Mouse (Mus musculus) liver, embryonic 18 days (tissue): ENCODE measurements around the gene Gm21541. TPM values are rescaled to one million over a fixed set of nuclear protein-coding genes. Genes with fewer than 3 reads are reported as not detected.

Experiments
- polyA plus RNA-seq: library from polyadenylated mRNA; depleted of rRNA; stranded (reverse); fragments of >200 nt; gene quantifications from 2 replicates; pipeline ENCODE4 v1.2.3, GENCODE M21; 2012; rRNA removed

Gene Gm21541
- polyA plus RNA-seq = not detected in 2 replicates

GRCm38 (mm10) chr4:41903310-41903709, at the start of gene Gm21541:
Gene Gm21541, plus strand, starts transcription at chr4:41903610.

GRCm38 (mm10) chr4:41941272-41941671, 37.9 kb downstream of the Gm21541 start, which contains the start of gene Gm20878:
Gene Gm20878, plus strand, starts transcription at chr4:41941572.

Other genes with a start within 250 kb of the Gm21541 start
- 0.30 and 0.56 TPM in 2 replicates for gene Cntfr, start 206.5 kb upstream of the Gm21541 start, polyA plus RNA-seq
- gene Il11ra1, start 203.6 kb upstream of the Gm21541 start, polyA plus RNA-seq = 23.0 and 25.1 TPM in 2 replicates
- 20.0 and 24.3 TPM in 2 replicates for gene Rpp25l, start 190.1 kb upstream of the Gm21541 start, polyA plus RNA-seq
- 34.3 and 35.2 TPM in 2 replicates for gene Dctn3, start 180.4 kb upstream of the Gm21541 start, polyA plus RNA-seq
- gene Arid3c, start 172.5 kb upstream of the Gm21541 start, polyA plus RNA-seq = 0.03 TPM in 1 of 2 replicates, not detected in the other
- gene Galt, start 148.4 kb upstream of the Gm21541 start, polyA plus RNA-seq = 79.5 and 86.9 TPM in 2 replicates
- 78.6 and 102 TPM in 2 replicates for gene Sigmar1, start 147.5 kb upstream of the Gm21541 start, polyA plus RNA-seq
- 13.5 and 15.0 TPM in 2 replicates for gene Ccl27a, start 129.4 kb upstream of the Gm21541 start, polyA plus RNA-seq
- 0.24 and 0.64 TPM in 2 replicates for gene Gm20878, start 38.0 kb downstream of the Gm21541 start, polyA plus RNA-seq
- gene Fam205a4, start 62.4 kb downstream of the Gm21541 start, polyA plus RNA-seq = 0.01 and 0.02 TPM in 2 replicates
- gene Gm21093, start 131.1 kb downstream of the Gm21541 start, polyA plus RNA-seq = not detected in 2 replicates
- gene Gm3893, start 187.6 kb downstream of the Gm21541 start, polyA plus RNA-seq = not detected in 2 replicates
- not detected in 2 replicates for gene Gm13304, start 211.2 kb downstream of the Gm21541 start, polyA plus RNA-seq
- not detected in 2 replicates for gene Gm13306, start 249.8 kb downstream of the Gm21541 start, polyA plus RNA-seq